Mouse (Mus musculus) cerebellum, postnatal 25 days (tissue): ENCODE data around the gene Pcbp4.

ENCODE experiments used
- DNase-seq, 2 experiments: peaks; one replicate each; pipeline ENCODE4 v3.0.0; 2021; ENCODE audit warnings: mixed read lengths in 2 of 2

Pcbp4 gene

DNA sequence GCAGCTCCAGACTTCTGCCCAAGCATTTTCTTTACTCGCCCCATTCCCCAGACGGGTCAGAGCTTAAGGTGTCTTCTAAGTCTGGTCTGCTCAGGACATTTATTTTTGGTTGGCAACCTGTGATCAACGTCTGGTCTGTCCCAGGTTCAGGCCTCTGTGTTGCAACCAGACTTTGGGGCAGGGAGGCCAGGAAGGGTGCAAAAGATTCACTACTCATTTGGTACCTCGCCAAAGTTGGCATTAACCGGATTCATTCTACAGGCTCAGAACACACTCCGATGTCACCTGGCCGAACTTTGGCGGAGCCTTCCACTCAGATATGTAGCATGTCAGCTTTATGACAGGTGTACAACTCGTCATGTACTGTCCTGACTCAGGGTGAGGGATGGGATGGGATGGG is 5.1 kb upstream of the Pcbp4 start:
- peak in 1 of 2 experiments; percentile 50 for DNase-seq

DNA sequence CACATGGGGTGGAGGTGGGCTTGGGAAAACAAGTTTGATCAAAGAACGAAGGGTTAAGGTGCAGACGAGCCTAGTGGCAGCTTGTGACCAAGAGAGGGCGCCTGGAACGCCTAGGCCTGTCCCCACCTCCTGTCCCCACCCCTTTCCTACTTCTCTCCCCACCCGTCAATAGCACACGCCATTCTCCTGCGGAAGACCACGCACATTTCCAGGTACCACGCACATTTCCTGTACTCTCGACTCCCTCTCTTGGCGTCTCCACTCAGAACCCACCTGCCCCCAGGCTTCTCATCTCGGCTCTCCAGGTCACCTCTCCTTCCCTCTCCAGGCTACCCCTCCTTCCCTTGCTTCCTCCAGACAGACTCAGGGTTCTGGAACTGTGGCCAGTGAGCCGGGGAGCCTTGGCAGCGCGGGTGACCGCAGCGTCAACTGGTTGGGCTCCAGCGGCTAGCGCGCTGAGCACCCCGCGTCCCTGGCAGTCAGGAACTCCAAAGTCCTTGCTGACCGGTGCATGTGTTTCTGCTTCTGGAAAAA is 4.5 kb upstream of the Pcbp4 start:
- peak; percentile 87 to 89 for DNase-seq

DNA sequence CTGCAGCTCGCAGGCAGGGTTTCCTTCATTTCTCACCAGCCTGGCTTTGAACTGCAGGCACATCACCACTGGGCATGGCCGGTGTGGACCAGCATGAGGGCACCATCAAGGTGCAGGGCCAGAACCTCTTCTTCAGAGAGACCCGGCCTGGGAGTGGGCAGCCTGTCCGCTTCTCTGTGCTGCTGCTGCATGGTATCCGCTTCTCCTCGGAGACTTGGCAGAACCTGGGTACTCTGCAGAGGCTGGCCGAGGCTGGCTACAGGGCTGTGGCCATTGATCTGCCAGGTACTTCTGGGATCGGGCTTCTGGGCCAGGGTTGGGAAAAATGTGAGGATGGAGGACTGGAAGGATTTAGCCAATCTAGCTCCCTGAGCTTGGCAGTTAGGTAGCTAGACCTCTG is 3.1 kb upstream of the Pcbp4 start:
- DNase-seq: peak; percentile 56 to 57

DNA sequence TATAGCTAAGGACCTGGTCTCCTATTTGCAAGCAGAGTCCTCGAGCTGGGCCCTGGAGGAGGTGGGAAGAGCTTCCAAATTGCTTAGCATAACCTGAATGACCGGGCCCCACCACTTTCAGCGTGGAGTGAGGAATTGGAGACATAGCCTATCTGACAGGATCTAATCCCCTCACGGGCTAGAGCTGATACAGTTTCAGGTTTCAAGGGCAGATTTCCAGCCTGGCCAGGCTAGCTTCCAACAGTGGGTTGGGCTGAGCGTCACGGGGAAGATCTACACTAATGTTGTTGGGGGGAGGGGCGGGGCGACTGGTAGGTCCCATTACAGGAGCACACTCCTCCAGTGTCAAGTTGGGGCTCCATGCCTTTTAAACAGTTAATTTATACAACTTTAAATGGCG is 2.4 kb upstream of the Pcbp4 start:
- DNase-seq: peak; percentile 77 to 87

DNA sequence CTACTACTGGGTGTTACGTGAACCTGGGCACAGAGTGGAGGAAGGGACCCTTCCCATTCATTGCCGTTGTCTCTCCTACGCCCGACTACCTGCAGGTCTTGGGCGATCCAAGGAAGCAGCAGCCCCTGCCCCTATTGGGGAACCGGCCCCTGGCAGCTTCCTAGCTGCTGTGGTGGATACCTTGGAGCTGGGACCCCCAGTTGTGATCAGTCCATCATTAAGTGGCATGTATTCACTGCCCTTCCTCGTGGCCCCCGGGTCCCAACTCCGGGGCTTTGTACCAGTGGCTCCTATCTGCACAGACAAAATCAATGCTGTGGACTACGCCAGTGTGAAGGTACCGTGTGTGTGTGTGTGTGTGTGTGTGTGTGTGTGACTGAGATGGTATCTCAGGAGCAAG is 1.8 kb upstream of the Pcbp4 start:
- DNase-seq: peak in 1 of 2 experiments; percentile 18

DNA sequence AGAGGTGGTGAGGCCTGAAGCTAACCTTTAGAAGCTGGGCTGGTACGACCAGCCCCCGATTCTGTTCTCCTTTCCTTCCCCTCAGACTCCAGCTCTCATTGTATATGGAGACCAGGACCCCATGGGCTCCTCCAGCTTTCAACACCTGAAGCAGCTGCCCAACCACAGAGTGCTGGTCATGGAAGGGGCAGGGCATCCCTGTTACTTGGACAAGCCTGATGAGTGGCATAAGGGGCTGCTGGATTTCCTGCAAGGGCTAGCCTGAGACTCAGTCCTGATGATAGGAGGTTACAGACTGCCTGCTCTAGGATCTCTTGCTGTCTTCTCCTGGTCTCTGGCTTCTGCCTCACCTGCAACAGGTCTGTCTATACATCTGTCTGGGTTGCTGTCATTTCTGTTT is 1.2 kb upstream of the Pcbp4 start:
- DNase-seq: peak in 1 of 2 experiments; percentile 41

DNA sequence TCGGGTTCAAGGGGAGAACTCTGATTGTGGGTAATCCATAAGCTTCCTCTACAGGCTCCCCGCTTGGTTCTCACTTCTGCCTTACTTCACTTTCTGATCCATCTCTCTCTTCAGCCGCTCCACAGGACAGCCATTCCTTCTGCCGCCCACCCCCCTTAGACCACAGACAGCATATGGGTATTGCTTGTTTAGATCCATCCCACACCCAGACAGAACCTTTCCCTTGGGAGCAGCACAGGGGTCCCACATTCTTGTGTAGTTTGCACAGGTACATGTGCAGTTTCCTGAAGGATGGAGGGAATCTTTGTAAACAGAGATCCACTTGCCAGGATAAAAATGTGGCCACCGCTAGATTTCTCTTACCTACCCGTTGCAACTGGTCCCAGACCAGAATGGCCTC is 740 bp upstream of the Pcbp4 start:
- DNase-seq: no peak

DNA sequence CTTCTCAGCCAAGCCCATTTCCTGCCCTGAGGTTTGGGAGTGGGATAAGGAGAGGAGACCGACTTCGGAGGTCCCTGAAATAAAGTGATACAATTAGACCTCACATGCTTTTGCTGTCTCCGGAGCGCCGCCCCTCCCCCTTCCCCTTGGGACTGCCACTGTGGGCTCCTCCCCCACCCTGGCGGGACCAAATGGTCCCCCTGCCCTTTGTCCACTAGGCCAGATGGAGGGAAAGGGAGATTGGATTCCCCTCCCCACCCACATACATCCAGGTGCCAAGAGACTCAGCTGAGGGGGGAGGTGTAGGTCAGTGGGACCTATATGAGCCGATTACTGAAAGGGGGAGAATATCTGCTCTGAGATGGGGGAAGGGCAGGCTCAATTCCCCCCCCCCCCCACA is 270 bp upstream of the Pcbp4 start:
- DNase-seq: peak; percentile 90 to 94

DNA sequence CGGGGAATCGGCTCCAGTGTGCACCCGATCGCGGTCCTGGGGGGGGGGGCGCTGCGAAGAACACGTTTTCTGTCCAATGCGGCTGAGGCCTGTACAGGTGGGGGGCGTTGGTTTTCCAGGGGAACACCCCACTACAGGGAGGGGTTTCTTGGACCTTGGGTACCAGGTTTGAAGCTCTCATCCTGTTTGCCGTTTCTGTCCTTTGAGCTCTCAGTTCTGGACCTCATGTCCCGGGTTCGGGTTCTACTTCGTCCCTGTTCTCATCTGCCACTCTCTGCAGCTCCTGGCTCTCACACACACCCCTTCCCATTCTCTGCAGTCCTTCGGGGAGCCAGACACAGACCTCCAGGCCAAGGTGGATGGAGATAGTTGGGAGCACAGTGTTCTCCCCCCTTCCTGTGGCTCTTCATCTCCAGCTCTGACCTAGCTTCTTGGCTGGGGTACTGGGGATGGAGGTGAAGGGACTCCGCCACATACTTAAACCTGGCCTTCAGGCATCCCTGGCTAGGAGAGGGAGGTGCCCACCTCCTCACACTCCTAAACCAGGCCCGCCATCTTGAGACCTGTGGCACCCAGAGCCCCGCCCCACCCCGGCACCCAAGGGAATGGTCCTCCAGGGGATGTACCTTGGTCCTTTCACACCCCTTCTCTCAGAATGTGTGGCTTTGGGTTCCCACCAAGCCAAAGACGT is 1.1 kb downstream of the Pcbp4 start:
- peak; percentile 58 to 70 for DNase-seq

DNA sequence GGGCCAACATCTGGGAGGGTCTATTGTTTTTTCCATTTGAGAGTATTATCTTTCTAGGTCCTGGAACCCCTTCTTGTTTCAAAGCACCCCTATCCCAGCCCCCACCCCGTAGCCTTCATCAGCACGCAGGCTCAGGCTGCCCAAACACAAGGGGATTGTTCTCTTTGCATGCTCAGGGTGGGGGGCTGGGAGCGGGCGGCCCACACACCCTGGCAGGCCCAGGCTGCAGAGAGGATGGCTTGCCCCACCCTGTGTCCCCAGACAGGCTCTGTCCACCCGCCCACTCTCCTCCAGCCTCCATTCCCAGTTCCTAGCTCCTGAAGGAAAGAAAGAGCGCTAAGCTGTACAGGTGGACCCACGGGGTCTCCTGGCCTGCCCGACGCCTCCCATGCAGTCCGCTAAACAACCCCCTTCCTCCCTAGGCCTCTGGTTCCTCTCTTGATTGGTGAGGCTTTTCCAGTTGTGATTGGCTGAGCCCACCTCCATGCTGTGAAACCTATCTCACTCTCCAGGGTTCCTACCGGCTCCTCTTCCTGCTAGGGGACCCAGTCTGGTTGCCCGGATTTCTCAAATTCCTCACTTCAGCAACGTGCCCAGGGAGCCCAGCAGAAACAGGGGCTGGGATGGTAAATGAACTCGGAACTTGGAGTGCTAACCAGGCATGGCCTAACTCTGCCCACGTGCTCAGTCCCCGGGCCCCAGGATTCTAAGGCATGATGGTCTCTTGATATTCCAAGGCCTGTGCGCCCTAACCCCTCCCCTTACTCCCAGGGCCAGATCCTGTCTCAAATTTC is 2.0 kb downstream of the Pcbp4 start:
- DNase-seq: peak; percentile 41 to 49

DNA sequence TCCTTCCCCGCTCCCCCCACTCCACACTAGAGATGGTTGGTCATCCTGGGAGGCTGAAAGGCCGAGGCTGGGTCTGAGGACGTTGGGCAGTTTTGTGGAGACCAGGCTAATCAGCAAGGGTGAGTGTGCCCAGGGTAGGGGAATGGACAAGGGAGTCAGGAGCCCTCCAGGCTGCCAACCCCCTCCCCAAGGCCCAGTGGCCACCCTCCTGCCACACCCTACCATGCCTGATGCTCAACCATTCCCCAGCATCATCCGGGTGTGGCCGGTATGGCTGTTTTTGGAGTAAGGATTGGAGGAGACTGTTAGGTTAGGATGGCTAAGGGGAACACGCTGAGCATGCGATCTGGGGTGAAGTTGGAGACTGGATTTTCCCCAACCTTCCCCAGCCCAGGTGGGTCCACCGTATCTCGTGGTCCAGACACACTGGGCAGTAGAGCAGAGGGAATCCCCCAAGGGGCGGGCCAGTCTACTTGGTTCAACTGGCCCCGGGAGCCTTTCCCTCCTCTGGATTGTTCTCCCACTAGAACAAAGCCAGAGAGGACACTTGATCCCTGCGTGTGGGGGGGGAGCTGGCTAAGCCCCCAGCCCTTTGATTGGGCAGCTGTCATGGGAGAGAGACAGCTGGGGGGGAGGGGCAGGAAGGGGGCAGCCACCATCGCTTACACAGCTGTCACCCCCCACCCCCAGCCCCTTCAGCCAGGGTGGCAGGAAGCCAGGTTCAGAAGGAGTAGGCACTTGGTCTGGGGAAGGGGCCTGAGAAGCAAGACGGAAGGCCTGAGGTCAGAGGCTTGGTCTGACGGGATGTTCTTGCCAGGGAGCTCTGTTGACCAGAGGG is 3.5 kb downstream of the Pcbp4 start:
- peak; percentile 38 to 61 for DNase-seq

DNA sequence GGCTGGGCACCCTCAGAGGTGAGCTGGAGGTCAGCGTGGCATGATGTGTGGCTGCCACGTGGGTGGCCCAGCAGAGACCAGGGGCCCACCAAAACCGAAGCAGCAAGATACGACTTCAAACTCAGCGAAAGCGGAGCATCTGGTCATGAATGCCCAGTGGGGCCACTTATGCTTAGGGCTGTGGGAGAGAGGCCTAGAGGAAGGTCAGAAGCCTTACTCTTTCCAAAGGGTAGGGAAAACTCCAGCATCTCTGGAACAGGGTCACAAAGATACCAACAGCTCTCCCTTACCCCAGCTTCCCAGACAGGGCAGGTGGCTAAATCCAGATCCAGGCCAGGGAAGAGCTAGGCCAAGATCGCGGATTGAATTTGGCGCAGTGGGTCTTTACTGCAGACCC is 4.1 kb downstream of the Pcbp4 start:
- DNase-seq: peak in 1 of 2 experiments; percentile 37

DNA sequence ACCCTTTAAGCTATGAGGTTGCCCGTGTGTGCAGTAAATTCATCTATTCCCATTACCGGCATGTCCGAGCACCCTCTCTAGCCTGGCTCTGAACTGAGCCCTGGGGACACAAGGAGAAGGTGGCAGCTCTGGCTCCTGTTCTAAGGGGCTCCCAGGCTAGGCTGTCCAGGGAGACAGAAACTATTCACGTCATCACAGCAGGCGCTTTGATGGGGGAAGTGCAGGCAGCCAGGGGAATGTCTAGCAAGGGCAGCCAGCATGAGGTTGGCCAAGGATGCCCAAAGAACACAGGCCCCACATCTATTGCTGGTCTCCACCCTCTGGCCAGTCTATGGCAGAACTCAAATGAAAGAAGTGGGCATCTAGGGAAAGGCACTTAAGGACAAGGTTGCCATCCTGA is 4.8 kb downstream of the Pcbp4 start:
- peak; percentile 48 to 51 for DNase-seq

DNA sequence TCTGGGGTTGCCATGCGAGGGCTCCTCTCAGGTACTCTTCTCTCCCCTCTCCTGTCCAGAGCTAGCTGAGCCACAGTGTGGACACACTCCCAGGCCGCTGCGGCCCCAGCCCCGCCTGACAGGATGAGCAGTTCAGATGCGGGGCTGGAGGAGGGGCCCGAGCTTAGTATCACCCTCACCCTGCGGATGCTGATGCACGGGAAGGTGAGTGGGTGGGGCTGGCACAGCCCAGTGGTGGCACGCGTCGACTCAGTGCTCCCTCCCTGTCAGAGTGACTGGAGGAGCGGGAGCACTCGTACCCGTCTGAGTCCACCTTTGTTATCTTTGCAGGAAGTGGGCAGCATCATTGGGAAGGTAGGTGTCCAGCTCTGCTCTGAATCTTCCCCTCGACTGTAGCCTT is 6.9 kb downstream of the Pcbp4 start:
- DNase-seq: peak in 1 of 2 experiments; percentile 68

DNA sequence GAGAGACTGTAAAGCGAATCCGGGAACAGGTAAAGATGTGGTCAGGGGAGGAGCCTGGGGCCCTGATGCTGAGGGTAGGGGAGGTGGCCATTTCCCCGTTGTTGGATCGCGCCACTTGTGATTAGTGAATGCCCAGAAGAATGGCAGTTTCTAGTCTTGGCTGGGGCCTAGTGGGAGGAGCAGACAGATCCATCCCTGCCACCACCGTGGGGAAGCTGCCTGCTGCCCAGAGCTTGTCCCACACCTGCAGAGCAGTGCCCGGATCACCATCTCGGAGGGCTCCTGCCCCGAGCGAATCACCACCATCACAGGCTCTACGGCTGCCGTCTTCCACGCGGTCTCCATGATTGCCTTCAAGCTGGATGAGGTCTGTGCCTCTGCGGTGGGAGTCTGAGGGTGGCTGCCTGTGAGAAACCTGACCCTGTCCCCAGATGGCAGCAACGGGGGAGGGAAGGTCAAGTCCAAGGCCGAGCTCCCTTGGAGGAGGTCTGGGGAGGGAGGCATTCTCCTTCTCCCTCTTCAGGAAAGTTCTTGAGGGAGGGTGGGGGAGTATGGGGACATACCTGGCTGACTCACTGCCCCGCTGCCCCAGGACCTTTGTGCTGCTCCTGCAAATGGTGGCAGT is 7.4 kb downstream of the Pcbp4 start:
- DNase-seq: peak; percentile 85 to 87

DNA sequence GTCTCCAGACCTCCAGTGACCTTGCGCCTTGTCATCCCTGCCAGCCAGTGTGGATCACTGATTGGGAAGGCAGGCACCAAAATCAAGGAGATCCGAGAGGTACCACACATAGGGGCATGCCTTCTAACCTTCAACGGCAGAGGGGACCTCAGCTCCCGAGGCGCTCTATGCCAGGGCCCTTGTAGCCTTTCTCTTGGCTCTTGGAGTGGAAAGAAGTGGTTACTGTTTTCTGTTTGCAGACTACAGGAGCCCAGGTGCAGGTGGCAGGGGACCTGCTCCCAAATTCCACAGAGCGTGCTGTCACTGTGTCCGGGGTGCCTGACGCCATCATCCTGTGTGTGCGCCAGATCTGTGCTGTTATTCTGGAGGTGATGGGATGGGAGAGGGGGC is 7.9 kb downstream of the Pcbp4 start:
- peak; percentile 51 to 57 for DNase-seq

DNA sequence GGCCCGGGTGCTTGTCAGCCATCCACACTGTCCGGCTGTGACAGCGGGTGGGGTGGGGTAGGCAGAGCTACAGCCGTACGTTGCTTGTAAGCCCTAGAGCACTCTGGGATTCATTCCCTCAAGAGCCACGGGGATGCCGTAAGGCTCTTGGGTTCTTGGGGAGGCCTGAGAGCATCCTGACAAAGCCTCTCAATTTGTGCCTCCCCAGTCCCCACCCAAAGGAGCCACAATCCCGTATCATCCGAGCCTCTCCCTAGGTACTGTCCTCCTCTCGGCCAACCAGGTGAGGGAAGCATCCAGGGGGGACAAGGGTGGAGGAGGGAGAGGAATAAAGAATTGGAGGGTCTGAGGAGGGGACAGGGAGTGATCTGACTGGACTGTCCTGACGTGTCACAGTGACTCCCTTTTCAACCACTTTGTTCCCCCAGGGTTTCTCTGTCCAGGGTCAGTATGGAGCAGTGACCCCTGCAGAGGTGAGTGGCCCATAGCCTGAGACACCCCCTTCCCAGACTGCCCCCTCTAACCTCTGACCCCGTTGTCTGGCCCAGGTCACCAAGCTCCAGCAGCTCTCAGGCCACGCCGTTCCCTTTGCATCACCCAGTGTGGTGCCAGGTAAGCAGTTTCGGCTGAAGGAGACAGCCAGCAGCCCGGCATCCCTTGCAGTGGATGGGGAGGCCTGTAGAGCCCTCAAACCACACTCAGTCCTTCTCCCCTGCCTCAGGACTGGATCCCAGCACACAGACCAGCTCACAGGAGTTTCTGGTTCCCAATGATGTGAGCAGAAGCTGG is 8.7 kb downstream of the Pcbp4 start:
- peak; percentile 65 to 69 for DNase-seq

DNA sequence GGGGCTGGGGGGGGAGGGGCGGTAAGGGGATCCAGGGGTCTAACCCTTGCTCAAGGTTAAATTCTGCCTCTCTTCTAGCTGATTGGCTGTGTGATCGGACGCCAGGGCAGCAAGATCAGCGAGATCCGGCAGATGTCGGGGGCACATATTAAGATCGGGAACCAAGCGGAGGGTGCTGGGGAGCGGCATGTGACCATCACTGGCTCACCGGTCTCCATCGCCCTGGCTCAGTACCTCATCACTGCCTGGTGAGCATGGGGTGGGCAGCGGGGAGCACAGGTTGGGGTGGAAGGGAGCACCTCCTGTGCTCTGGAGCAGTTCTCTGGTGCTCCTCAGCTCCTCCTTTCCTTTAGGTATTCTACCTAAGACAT is 9.3 kb downstream of the Pcbp4 start:
- peak; percentile 57 to 62 for DNase-seq

DNA sequence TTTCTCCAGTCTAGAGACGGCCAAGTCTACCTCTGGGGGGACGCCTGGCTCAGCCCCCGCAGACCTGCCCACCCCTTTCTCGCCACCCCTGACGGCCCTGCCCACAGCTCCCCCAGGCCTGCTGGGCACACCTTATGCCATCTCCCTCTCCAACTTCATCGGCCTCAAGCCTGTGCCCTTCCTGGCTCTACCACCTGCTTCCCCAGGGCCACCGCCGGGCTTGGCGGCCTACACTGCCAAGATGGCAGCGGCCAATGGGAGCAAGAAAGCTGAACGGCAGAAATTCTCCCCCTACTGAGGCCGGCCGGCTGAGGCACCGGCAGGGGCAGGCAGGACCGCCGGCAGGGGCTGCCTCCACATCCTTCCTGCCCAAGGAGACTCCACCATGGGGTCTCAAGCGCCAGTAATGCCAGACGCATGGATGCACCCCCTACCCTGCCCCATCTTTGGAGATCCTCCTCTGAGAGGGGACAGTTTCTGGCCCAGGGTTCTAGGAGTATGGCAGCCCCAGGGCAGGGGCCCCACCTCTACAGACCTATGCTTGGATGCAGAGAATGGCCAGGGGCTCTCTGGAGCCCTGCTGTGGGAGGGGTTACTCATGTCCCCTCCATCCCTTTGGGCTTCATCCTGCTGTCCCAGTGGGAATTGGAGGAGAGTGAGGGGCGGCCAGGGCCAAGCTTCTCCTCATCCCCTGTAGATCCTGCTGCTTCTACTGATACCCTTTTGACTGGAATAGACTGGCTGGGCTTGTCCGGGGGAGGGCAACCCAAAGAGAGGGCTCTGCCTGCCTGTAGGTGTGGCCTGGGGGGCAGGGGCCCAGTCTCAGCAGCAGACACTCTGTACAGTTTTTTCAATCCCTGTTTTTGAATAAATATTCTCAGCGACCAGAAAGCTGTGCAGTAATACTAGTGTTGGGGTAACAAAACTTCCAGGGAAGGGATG is 10.3 kb downstream of the Pcbp4 start:
- DNase-seq: peak; percentile 92 to 93

DNA sequence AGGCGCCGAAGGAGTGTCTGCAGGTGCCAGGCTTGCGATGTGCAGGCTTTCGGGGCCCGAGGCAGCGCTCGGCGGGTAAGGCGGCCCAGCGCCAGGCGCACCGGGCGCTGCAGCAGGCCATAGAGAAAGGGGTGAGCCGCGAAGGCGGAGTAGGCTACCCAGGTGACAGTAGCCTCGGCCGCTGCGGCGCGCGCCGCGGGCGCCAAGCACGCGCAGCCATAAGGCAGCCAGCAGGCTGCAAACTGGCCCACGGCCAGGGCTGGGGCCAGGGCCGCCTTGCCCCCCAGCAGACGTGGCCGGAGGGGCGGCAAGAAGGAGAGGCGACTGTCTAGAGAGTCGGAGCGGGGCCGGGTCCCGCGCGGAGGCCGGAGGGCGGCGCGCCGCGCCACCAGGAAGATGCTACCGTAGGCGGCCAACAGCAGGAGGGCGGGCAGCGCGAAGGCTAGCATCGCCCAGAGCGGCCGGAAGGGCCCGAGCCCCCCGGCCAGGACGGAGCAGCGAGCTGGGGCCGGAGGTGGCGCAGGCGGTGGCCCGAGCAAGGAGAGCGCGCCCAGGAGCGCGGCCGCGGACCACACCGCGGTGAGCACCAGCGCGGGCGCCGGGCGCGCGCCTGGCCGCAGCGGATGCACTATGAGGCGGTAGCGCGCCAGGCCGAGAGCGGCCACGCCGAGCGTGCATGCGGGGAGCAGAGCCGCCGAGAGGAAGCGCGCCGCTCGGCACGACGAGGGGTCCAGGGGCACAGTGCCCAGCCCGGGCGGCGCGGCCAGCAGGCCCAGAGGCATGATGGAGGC is 11.9 kb downstream of the Pcbp4 start:
- peak; percentile 94 to 95 for DNase-seq
